Mouse (Mus musculus) midbrain, embryonic 10.5 days (tissue): Measurements from ENCODE around the gene Xirp1. TPM values are rescaled to one million over a fixed set of nuclear protein-coding genes. Genes with fewer than 3 reads are reported as not detected.

Experiments used
- DNase-seq: peaks from one replicate; pipeline ENCODE4 v3.0.0-alpha.2; 2017; ENCODE audit warnings: low spot score
- H3K27ac ChIP-seq: fragments of 300-500 bp; sonication (generic); replicated peaks from 2 replicates; pipeline ENCODE4 v1.5.1; 2016; ENCODE audit warnings: mild to moderate bottlenecking
- H3K27me3 ChIP-seq: fragments of 300-500 bp; sonication (generic); 2 replicates; pipeline ENCODE4 v1.6.1; 2016; ENCODE audit warnings: low read depth, mild to moderate bottlenecking; ENCODE audit not compliant: poor library complexity, severe bottlenecking
- H3K36me3 ChIP-seq: fragments of 300-500 bp; sonication (generic); 2 replicates; pipeline ENCODE4 v1.6.1; 2016; ENCODE audit warnings: mild to moderate bottlenecking, moderate library complexity
- H3K4me1 ChIP-seq: fragments of 300-500 bp; sonication (generic); 2 replicates; pipeline ENCODE4 v1.6.1; 2016
- H3K4me3 ChIP-seq: fragments of 300-500 bp; sonication (generic); 2 replicates; pipeline ENCODE4 v1.5.1; 2016; ENCODE audit warnings: mild to moderate bottlenecking, moderate library complexity
- H3K9me3 ChIP-seq: fragments of 300-500 bp; sonication (generic); replicated peaks from 2 replicates; pipeline ENCODE4 v1.6.1; 2016; ENCODE audit warnings: mild to moderate bottlenecking
- WGBS: fragments of 180-500 bp; shearing (Covaris S2); methylation state at CpG from one replicate; pipeline ENCODE4 v1.1.7; 2016; 5-methylcytosine and 5-hydroxymethylcytosine counted together
- polyA plus RNA-seq: library from polyadenylated mRNA; unstranded; fragments of >200 nt; fragmentation: Nextera tagmentation; extraction: Ambion mirVana; gene quantifications from 2 replicates; pipeline ENCODE4 v1.2.1, GENCODE M21; 2016

Gene Xirp1
- not detected in 2 replicates for polyA plus RNA-seq

- H3K27ac ChIP-seq: no peak within 1 kb of the TSS
- no peaks in the 10 kb centered on the region for H3K36me3 ChIP-seq
- DNase-seq: no peak
- WGBS: 89% methylated on average over 18 of the region's 18 CpGs
- no peak within 1 kb of the TSS for H3K4me3 ChIP-seq
- H3K27me3 ChIP-seq: no peaks in the 10 kb centered on the region
- H3K9me3 ChIP-seq: no peaks in the 10 kb centered on the region
- H3K4me1 ChIP-seq: peaks cover 20% of the 10 kb centered on the region
These were observed at the start of gene Xirp1 for GRCm38 (mm10) chr9:120023086-120023811. TSS of gene Xirp1 (minus strand) at chr9:120023598.

- peak; percentile 82 for DNase-seq
- Histone ChIP-seq H3K36me3 (no peaks in the 10 kb centered on the region), H3K27ac (0 out of 2 replicates have a peak overlapping the region, but pooled peaks have one; percentile 28), H3K27me3 (no peaks in the 10 kb centered on the region), H3K9me3 (no peaks in the 10 kb centered on the region), H3K4me1 (0 out of 2 replicates have a peak, but pooled peaks cover 5% of the 10 kb centered on the region), H3K4me3 (no peak overlapping the region)
- WGBS: 32% methylated on average over 3 of the region's 3 CpGs
These were observed 49.8 kb upstream of the Xirp1 start for GRCm38 (mm10) chr9:120073169-120073568.

- no peak for DNase-seq
- H3K36me3 ChIP-seq: no peaks in the 10 kb centered on the region
These were observed 47.9 kb upstream of the Xirp1 start for GRCm38 (mm10) chr9:120071251-120071650.

GRCm38 (mm10) chr9:120069779-120070178 lies 46.4 kb upstream of the Xirp1 start, which contains the start of gene Cx3cr1:
TSS of gene Cx3cr1 (minus strand) at chr9:120069879.
- H3K4me1 ChIP-seq: peaks cover 9% of the 10 kb centered on the region; the same call in 1 of the 2 replicates
- H3K4me3 ChIP-seq: no peak within 1 kb of the TSS
- no peak for DNase-seq
- H3K9me3 ChIP-seq: no peaks in the 10 kb centered on the region
- no peaks in the 10 kb centered on the region for H3K36me3 ChIP-seq
- WGBS: 89% methylated on average over 11 of the region's 11 CpGs
- no peak within 1 kb of the TSS for H3K27ac ChIP-seq
- H3K27me3 ChIP-seq: no peaks in the 10 kb centered on the region

More at GRCm38 (mm10) chr9:120071251-120071650, 47.9 kb upstream of the Xirp1 start:
- no peak overlapping the region for H3K4me3 ChIP-seq
- H3K4me1 ChIP-seq: 0 out of 2 replicates have a peak, but pooled peaks cover 5% of the 10 kb centered on the region
- H3K9me3 ChIP-seq: no peaks in the 10 kb centered on the region
- H3K27me3 ChIP-seq: no peaks in the 10 kb centered on the region
- 79% methylated on average over 2 of the region's 2 CpGs for WGBS
- H3K27ac ChIP-seq: no peak overlapping the region

- no peaks in the 10 kb centered on the region for H3K9me3 ChIP-seq
- 68% methylated on average over 10 of the region's 10 CpGs for WGBS
- H3K4me3 ChIP-seq: no peak overlapping the region
- no peaks in the 10 kb centered on the region for H3K27me3 ChIP-seq
- peaks cover 6% of the 10 kb centered on the region for H3K4me1 ChIP-seq
- no peaks in the 10 kb centered on the region for H3K36me3 ChIP-seq
- no peak overlapping the region for H3K27ac ChIP-seq
- DNase-seq: no peak
These were observed 44.6 kb upstream of the Xirp1 start for GRCm38 (mm10) chr9:120068047-120068446.

GRCm38 (mm10) chr9:120067609-120068008 lies 44.2 kb upstream of the Xirp1 start:
- peaks cover 4% of the 10 kb centered on the region for H3K4me1 ChIP-seq
- no peak for DNase-seq
- H3K9me3 ChIP-seq: no peaks in the 10 kb centered on the region
- H3K4me3 ChIP-seq: no peak overlapping the region
- 87% methylated on average over 2 of the region's 2 CpGs for WGBS
- H3K27me3 ChIP-seq: no peaks in the 10 kb centered on the region
- no peaks in the 10 kb centered on the region for H3K36me3 ChIP-seq
- no peak overlapping the region for H3K27ac ChIP-seq

GRCm38 (mm10) chr9:120064317-120064716 lies 40.9 kb upstream of the Xirp1 start:
- Histone ChIP-seq H3K9me3 (no peaks in the 10 kb centered on the region), H3K4me1 (peaks cover 4% of the 10 kb centered on the region), H3K4me3 (no peak overlapping the region), H3K27ac (no peak overlapping the region; the same call in 1 of the 2 replicates), H3K36me3 (no peaks in the 10 kb centered on the region), H3K27me3 (no peaks in the 10 kb centered on the region)
- 76% methylated on average over 4 of the region's 4 CpGs for WGBS
- no peak for DNase-seq

- DNase-seq: no peak
- 74% methylated on average over 3 of the region's 3 CpGs for WGBS
- H3K27ac ChIP-seq: no peak overlapping the region
These were observed 35.3 kb upstream of the Xirp1 start for GRCm38 (mm10) chr9:120058730-120059129.

GRCm38 (mm10) chr9:120056201-120056600 lies 32.8 kb upstream of the Xirp1 start:
- Histone ChIP-seq H3K27me3 (no peaks in the 10 kb centered on the region), H3K4me1 (peaks cover 11% of the 10 kb centered on the region), H3K9me3 (no peaks in the 10 kb centered on the region), H3K4me3 (no peak overlapping the region), H3K27ac (0 out of 2 replicates have a peak overlapping the region, but pooled peaks have one; percentile 9), H3K36me3 (no peaks in the 10 kb centered on the region)
- DNase-seq: no peak
- WGBS: 87% methylated on average over 9 of the region's 9 CpGs

More at GRCm38 (mm10) chr9:120058730-120059129, 35.3 kb upstream of the Xirp1 start:
- Histone ChIP-seq H3K4me3 (no peak overlapping the region), H3K9me3 (no peaks in the 10 kb centered on the region), H3K27me3 (no peaks in the 10 kb centered on the region), H3K4me1 (peaks cover 11% of the 10 kb centered on the region), H3K36me3 (no peaks in the 10 kb centered on the region)

GRCm38 (mm10) chr9:120054545-120055277 lies 31.3 kb upstream of the Xirp1 start:
- no peaks in the 10 kb centered on the region for H3K27me3 ChIP-seq
- WGBS: 56% methylated on average over 8 of the region's 8 CpGs
- H3K4me1 ChIP-seq: peaks cover 11% of the 10 kb centered on the region
- peak overlapping the region; percentile 59 for H3K27ac ChIP-seq
- H3K4me3 ChIP-seq: no peak overlapping the region
- DNase-seq: peak; percentile 40
- no peaks in the 10 kb centered on the region for H3K9me3 ChIP-seq
- H3K36me3 ChIP-seq: no peaks in the 10 kb centered on the region

GRCm38 (mm10) chr9:120049407-120049806 lies 26.0 kb upstream of the Xirp1 start:
- no peak overlapping the region for H3K27ac ChIP-seq
- H3K36me3 ChIP-seq: no peaks in the 10 kb centered on the region
- H3K4me3 ChIP-seq: no peak overlapping the region
- 87% methylated on average over 3 of the region's 3 CpGs for WGBS
- H3K27me3 ChIP-seq: no peaks in the 10 kb centered on the region
- no peak for DNase-seq
- H3K4me1 ChIP-seq: peaks cover under 1% of the 10 kb centered on the region; the same call in 1 of the 2 replicates
- H3K9me3 ChIP-seq: no peaks in the 10 kb centered on the region

GRCm38 (mm10) chr9:120048495-120048894 lies 25.1 kb upstream of the Xirp1 start:
- Histone ChIP-seq H3K4me1 (no peaks in the 10 kb centered on the region), H3K9me3 (no peaks in the 10 kb centered on the region), H3K27me3 (no peaks in the 10 kb centered on the region), H3K27ac (no peak overlapping the region), H3K36me3 (no peaks in the 10 kb centered on the region), H3K4me3 (no peak overlapping the region)
- WGBS: 80% methylated on average over 6 of the region's 6 CpGs
- DNase-seq: no peak

GRCm38 (mm10) chr9:120043115-120043514 lies 19.7 kb upstream of the Xirp1 start:
- H3K27ac ChIP-seq: no peak overlapping the region
- WGBS: 87% methylated on average over 7 of the region's 7 CpGs
- H3K9me3 ChIP-seq: no peaks in the 10 kb centered on the region
- H3K27me3 ChIP-seq: no peaks in the 10 kb centered on the region
- no peak for DNase-seq
- no peaks in the 10 kb centered on the region for H3K4me1 ChIP-seq
- H3K36me3 ChIP-seq: no peaks in the 10 kb centered on the region
- H3K4me3 ChIP-seq: no peak overlapping the region
